Mouse (Mus musculus) B cell, adult 62 days (primary cell): ENCODE results near the gene Ren1. TPM values are rescaled to one million over a fixed set of nuclear protein-coding genes. Genes with fewer than 3 reads are reported as not detected.

Source experiments
- total RNA-seq: library from RNA; stranded (reverse); gene quantifications from 4 replicates; pipeline ENCODE4 v1.2.4, GENCODE M21; 2023

The Ren1 gene
- not detected in 4 replicates for total RNA-seq

DNA sequence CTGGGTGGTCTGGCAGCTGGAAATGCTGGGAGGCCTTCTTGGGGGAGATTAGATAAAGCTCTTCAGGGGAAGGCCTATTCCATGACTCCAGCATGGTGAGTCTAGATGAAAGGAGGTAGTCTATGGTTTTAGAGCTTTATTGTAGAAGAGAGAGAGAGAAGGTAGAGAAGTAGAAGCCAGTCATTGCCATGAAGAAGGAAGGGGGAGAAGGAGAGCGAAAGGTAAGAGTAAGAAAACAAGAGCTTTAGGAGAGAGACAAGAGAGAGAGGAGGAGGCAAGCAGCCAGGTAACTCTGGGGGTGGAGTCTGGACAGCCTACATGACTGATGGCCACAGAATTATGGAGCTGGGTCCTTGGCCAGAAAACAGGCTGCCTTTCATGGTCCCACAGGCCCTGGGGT, at the start of gene Ren1:
Gene Ren1, plus strand, starts transcription at position 301 of the 400 bp plus-strand sequence.

DNA sequence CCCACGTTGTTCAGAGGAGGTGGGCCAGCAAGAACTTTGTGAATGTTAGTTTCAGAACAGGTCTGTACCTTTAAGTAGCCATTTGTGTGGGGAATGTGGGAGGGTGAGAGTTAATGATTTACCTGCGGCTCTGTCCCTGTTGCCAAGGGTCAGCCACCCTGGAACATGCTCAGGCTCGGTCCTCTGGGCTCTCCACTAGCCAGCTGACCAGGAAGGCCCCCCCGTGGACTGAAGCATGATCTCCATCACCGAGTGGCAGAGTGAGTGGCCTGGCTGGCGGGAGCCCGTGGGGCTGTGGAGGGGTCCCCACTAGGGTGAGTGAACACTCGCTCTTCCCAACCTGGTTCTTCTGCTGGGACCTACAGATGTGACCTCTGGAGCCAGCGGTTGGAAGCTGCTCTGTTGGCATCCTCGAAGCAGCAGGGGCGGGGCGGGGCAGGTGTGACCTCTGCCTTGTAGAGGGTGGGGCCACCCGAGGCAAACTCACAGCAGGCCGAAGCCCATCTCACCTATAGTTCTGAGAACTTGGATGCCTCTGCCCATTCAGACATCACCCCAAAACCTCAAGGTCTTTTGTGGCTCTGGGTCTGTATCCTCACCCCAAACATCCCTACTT, 40.5 kb upstream of the Ren1 start, which contains the start of gene Golt1a:
Gene Golt1a, plus strand, starts transcription at position 149 of the 616 bp plus-strand sequence.

DNA sequence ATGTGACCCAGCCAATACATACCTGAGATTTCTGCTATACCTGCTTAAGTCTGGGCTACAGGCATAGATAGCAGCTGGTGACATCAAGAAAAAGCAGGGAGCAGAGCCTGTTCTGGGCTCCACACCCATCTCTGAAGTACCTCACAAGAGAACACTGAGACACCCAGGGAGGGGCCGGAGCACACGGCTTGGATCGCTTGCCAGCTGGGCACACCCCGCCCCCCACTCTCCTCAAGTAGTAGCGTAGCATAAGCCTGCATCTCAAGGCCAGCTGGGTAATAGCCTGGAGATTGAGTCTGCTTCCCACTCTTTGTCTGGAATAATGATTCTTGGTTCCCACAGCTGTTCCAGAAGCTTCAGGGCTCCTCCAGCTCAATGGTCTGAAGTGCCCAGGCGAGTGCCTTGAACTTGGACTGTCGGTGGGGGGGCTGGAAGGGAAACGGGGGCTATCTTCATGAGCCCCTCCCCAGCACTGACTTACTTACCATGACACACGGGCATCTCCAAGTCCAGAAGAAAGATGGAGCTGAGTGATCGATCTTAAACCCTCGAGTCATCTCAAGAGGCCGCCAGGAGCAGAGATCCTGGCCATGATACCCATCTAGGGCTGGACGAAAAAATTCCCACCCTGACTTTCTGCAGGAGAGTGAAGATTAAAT, 28.9 kb upstream of the Ren1 start, which contains the start of gene Kiss1:
Gene Kiss1, plus strand, starts transcription at position 609 of the 659 bp plus-strand sequence.

DNA sequence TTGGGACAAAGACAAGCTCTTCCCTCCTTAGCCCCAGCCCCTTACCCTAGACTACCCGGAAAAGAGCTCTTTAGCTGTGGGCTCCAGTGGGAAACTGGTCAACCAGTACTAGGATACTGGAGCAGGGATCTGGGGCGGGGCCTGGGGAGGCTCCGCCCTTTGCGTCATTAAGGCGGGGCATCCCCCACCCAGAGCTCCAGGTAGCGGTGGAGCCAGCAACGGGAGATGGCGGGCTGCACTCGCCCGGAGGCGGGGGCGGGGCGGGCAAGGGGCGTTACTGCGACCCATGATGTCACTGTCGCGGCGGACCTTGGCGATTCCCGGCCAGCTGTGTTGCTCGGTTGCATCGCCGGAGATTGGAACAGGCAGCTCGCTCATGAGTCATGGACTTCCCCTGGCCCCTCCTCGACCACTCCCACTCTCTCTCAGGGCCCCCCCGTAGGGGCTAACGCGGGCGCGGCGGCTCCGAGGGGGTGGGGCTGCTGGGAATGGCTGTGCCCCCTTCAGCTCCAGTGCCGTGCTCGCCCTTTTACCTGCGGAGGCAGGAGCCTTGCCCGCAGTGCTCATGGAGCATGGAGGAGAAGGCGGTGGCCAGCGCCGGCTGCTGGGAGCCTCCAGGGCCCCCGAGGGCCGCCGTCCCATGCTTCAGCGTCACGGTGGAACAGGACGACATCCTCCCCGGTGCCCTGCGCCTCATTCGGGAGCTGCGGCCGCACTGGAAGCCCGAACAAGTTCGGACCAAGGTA, 13.1 kb downstream of the Ren1 start, which contains the start of gene Etnk2:
Gene Etnk2, plus strand, starts transcription at position 297 of the 746 bp plus-strand sequence.

Other genes with a start within 250 kb of the Ren1 start
- 84.0 to 88.1 TPM (median 85.7 TPM) in 4 replicates for gene Ppp1r15b, start 219.4 kb upstream of the Ren1 start, total RNA-seq
- gene Plekha6, start 186.3 kb upstream of the Ren1 start, total RNA-seq, result 5.1 to 6.2 TPM (median 5.3 TPM) in 4 replicates
- gene Golt1a, start 40.7 kb upstream of the Ren1 start, total RNA-seq, result not detected in 4 replicates
- not detected in 4 replicates for gene Kiss1, start 28.6 kb upstream of the Ren1 start, total RNA-seq
- 0.43 to 0.88 TPM in 2 of 4 replicates, not detected in the others for gene Etnk2, start 13.1 kb downstream of the Ren1 start, total RNA-seq
- gene Sox13, start 73.9 kb downstream of the Ren1 start, total RNA-seq, result 0.76 to 1.8 TPM (median 1.1 TPM) in 4 replicates